Mouse (Mus musculus): Measurements from ENCODE around the gene Shld2.

GRCm38 (mm10) chr14:34302681-34303242 lies 7.5 kb downstream of the Shld2 start:
- TF ChIP-seq POLR2A (IDR thresholded peaks at IDR 0.05; ENCODE audit: extremely low read depth, insufficient read depth, low read length), result no peak
- TF ChIP-seq CTCF (IDR thresholded peaks at IDR 0.05; ENCODE audit: extremely low read depth, insufficient read depth, low read length), result no peak
